Mouse (Mus musculus) CH12.LX (cell line): ENCODE measurements at regions not wholly inside any gene's neighbourhood (a gene's known extent, or its start where the extent isn't known, plus 50 kb on each side); places are given as distances from the start of the nearest gene placed in this dataset.

Experiments
- DNase-seq: peaks from one replicate; pipeline ENCODE4 v3.0.0-alpha.2; 2013; ENCODE audit errors: extremely low read depth
- H3K27ac ChIP-seq: 2 replicates; pipeline ENCODE4 v1.5.1; 2012; ENCODE audit warnings: low read depth, mild to moderate bottlenecking, control low read depth, moderate library complexity; ENCODE audit not compliant: insufficient read depth
- H3K27me3 ChIP-seq: replicated peaks from 2 replicates; pipeline ENCODE3; 2012; ENCODE audit warnings: inconsistent platforms
- H3K36me3 ChIP-seq, 2 experiments: replicated peaks in 1 of 2; 2 replicates each; pipeline versions ENCODE3 to v1.6.1; 2012; ENCODE audit warnings: inconsistent platforms in 1 of 2, low read length in 1 of 2, mild to moderate bottlenecking in 1 of 2, mixed read lengths in 1 of 2, moderate library complexity in 1 of 2; ENCODE audit not compliant: control insufficient read depth in 1 of 2, insufficient read depth in 1 of 2
- H3K4me1 ChIP-seq, 2 experiments: 2 replicates each; pipeline ENCODE4 v1.6.1; 2012; ENCODE audit warnings: inconsistent platforms in 1 of 2, moderate library complexity in 1 of 2; ENCODE audit not compliant: insufficient read depth in 2 of 2, control insufficient read depth in 1 of 2
- H3K4me2 ChIP-seq: 2 replicates; pipeline ENCODE4 v1.6.1; 2012; ENCODE audit warnings: low read depth, mild to moderate bottlenecking, control low read depth; ENCODE audit not compliant: poor library complexity, insufficient read depth, severe bottlenecking
- H3K4me3 ChIP-seq, 3 experiments: fragments of 150-350 bp in 1 of 3; sonication (generic) in 1 of 3; replicated peaks in 1 of 3; 2 replicates each; pipeline versions ENCODE3 to v1.5.1; 2011 to 2012; ENCODE audit warnings: low read depth in 2 of 3, low read length in 2 of 3, mild to moderate bottlenecking in 2 of 3, moderate library complexity in 2 of 3, control low read depth in 1 of 3, improper control_type of control experiment in 1 of 3, inconsistent platforms in 1 of 3, mixed read lengths in 1 of 3; ENCODE audit not compliant: poor library complexity in 1 of 3
- H3K79me2 ChIP-seq: replicated peaks from 2 replicates; pipeline ENCODE4 v1.6.1; 2012; ENCODE audit warnings: mild to moderate bottlenecking, moderate library complexity; ENCODE audit not compliant: control insufficient read depth, poor library complexity, insufficient read depth, severe bottlenecking; ENCODE audit errors: extremely low read depth
- H3K9ac ChIP-seq: 2 replicates; pipeline ENCODE4 v1.6.1; 2012; ENCODE audit warnings: low read depth, mild to moderate bottlenecking, control low read depth, moderate library complexity; ENCODE audit not compliant: insufficient read depth
- H3K9me3 ChIP-seq: replicated peaks from 2 replicates; pipeline ENCODE3; 2012; ENCODE audit warnings: low read length, inconsistent platforms, mixed read lengths
- BHLHE40 ChIP-seq: IDR thresholded peaks from 2 replicates; pipeline ENCODE4 v1.6.1; 2011; ENCODE audit warnings: mild to moderate bottlenecking, low read depth, low read length, improper control_type of control experiment
- CHD1 ChIP-seq: IDR thresholded peaks from 2 replicates; pipeline ENCODE4 v1.6.1; 2012; ENCODE audit warnings: low read depth, low read length, improper control_type of control experiment, inconsistent platforms
- EP300 ChIP-seq: IDR thresholded peaks from 2 replicates; pipeline ENCODE4 v1.6.1; 2011; ENCODE audit warnings: low read length, improper control_type of control experiment
- ETS1 ChIP-seq: conservative IDR thresholded peaks from 2 replicates; pipeline ENCODE4 v1.6.1; 2012; ENCODE audit warnings: low read depth, mild to moderate bottlenecking, inconsistent platforms, low read length, improper control_type of control experiment, moderate library complexity
- KAT2A ChIP-seq: IDR thresholded peaks from 2 replicates; pipeline ENCODE4 v1.6.1; 2012; ENCODE audit warnings: low read length, improper control_type of control experiment, inconsistent platforms; ENCODE audit not compliant: insufficient replicate concordance
- MAFK ChIP-seq: IDR thresholded peaks from 2 replicates; pipeline ENCODE4 v1.6.1; 2011; ENCODE audit warnings: low read length, improper control_type of control experiment; ENCODE audit not compliant: insufficient replicate concordance
- MAX ChIP-seq: IDR thresholded peaks from 2 replicates; pipeline ENCODE4 v1.6.1; 2011; ENCODE audit warnings: low read length, improper control_type of control experiment
- MYC ChIP-seq: IDR thresholded peaks from 2 replicates; pipeline ENCODE4 v1.6.1; 2011; ENCODE audit warnings: low read depth, mild to moderate bottlenecking, improper control_type of control experiment, low read length
- NELFE ChIP-seq: IDR thresholded peaks from 2 replicates; pipeline ENCODE4 v1.6.1; 2011; ENCODE audit warnings: low read depth, low read length, improper control_type of control experiment
- NRF1 ChIP-seq: IDR thresholded peaks from 2 replicates; pipeline ENCODE4 v1.6.1; 2014; ENCODE audit warnings: low read depth, mild to moderate bottlenecking, inconsistent platforms, low read length, improper control_type of control experiment, moderate library complexity
- POLR2A ChIP-seq: IDR thresholded peaks from 2 replicates; pipeline ENCODE4 v1.6.1; 2011; ENCODE audit warnings: low read depth, mild to moderate bottlenecking, improper control_type of control experiment, low read length
- SIN3A ChIP-seq: IDR thresholded peaks from 2 replicates; pipeline ENCODE4 v1.6.1; 2012; ENCODE audit warnings: low read length, improper control_type of control experiment, inconsistent platforms
- TBP ChIP-seq: conservative IDR thresholded peaks from 2 replicates; pipeline ENCODE4 v1.6.1; 2011; ENCODE audit warnings: low read depth, low read length, improper control_type of control experiment
- UBTF ChIP-seq: IDR thresholded peaks from 2 replicates; pipeline ENCODE4 v1.6.1; 2012; ENCODE audit warnings: low read depth, mild to moderate bottlenecking, inconsistent platforms, low read length, improper control_type of control experiment, moderate library complexity
- USF2 ChIP-seq: conservative IDR thresholded peaks from 2 replicates; pipeline ENCODE4 v1.6.1; 2011; ENCODE audit warnings: low read depth, low read length, improper control_type of control experiment
- ZC3H11A ChIP-seq: IDR thresholded peaks from 2 replicates; pipeline ENCODE4 v1.6.1; 2012; ENCODE audit warnings: low read depth, mild to moderate bottlenecking, inconsistent platforms, low read length, improper control_type of control experiment
- ZNF384 ChIP-seq: IDR thresholded peaks from 2 replicates; pipeline ENCODE4 v1.6.1; 2012; ENCODE audit warnings: low read depth, low read length, improper control_type of control experiment, inconsistent platforms
- dilution Hi-C: fragments of 300-500 bp; cut with MboI; formaldehyde crosslinking; loops from 2 replicates; pipeline ENCODE4 v1.14.3; 2020; ENCODE audit warnings: low sequenced_read_pairs; ENCODE audit not compliant: extremely low pct_unique_long_range_greater_than_20kb, extremely low pct_ligation_motif_present
- in situ Hi-C: fragments of 300-500 bp; cut with MboI; formaldehyde crosslinking; loops from 3 replicates; pipeline ENCODE4 v1.14.3; 2019; ENCODE audit warnings: low sequenced_read_pairs, low pct_ligation_motif_present, low pct_unique_long_range_greater_than_20kb, mixed read lengths

- TF ChIP-seq NELFE (no peak), SIN3A (no peak), KAT2A (no peak), MAX (no peak), EP300 (no peak), MAFK (no peak), UBTF (no peak)
- DNase-seq, result no peak
- in situ Hi-C loops (no loop called here), dilution Hi-C loops (no loop called here)
- H3K79me2 ChIP-seq, result no peaks in the 10 kb centered on the region
- no peaks in the 10 kb centered on the region for H3K27me3 ChIP-seq
- no peak overlapping the region for H3K4me3 ChIP-seq
- no peak overlapping the region for H3K4me2 ChIP-seq
- peaks cover 92% of the 10 kb centered on the region for H3K9me3 ChIP-seq
- H3K36me3 ChIP-seq, result no peaks in the 10 kb centered on the region
- no peak overlapping the region for H3K27ac ChIP-seq
- no peak overlapping the region for H3K9ac ChIP-seq
- no peaks in the 10 kb centered on the region for H3K4me1 ChIP-seq
These were observed 268.6 kb upstream of the Tbx3 start for GRCm38 (mm10) chr5:119401915-119402314.

GRCm38 (mm10) chr5:119402651-119403050 lies 267.8 kb upstream of the Tbx3 start:
- no peak overlapping the region for H3K27ac ChIP-seq
- H3K9me3 ChIP-seq, result peaks cover 92% of the 10 kb centered on the region
- H3K4me3 ChIP-seq, result no peak overlapping the region
- no peaks in the 10 kb centered on the region for H3K79me2 ChIP-seq
- H3K4me1 ChIP-seq, result no peaks in the 10 kb centered on the region
- H3K27me3 ChIP-seq, result no peaks in the 10 kb centered on the region
- no peak overlapping the region for H3K9ac ChIP-seq
- H3K36me3 ChIP-seq, result no peaks in the 10 kb centered on the region
- DNase-seq, result no peak
- no peak overlapping the region for H3K4me2 ChIP-seq
- TF ChIP-seq NRF1 (no peak), KAT2A (no peak), ZNF384 (no peak), TBP (no peak), MYC (no peak), NELFE (no peak), USF2 (no peak), ETS1 (no peak), BHLHE40 (no peak), CHD1 (no peak), ZC3H11A (no peak), POLR2A (no peak)
- TF ChIP-seq, all 38 proteins: peak for 0
- dilution Hi-C loops (no loop called here), in situ Hi-C loops (no loop called here)
